Mouse (Mus musculus) limb, embryonic 11.5 days (tissue): ENCODE data around the gene Olfr480. TPM values are rescaled to one million over a fixed set of nuclear protein-coding genes. Genes with fewer than 3 reads are reported as not detected.

Experiments used
- ATAC-seq: fragments of 200-750 bp; cut with Nextera tagmentation; 2 replicates; pipeline ENCODE4 v1.8.0; 2017; ENCODE audit warnings: low read depth; ENCODE audit not compliant: insufficient number of reproducible peaks, low FRiP score, low TSS enrichment
- DNase-seq: peaks from one replicate; pipeline ENCODE4 v3.0.0-alpha.2; 2015; ENCODE audit warnings: low spot score
- H3K27ac ChIP-seq: fragments of 300-500 bp; sonication (generic); replicated peaks from 2 replicates; pipeline ENCODE4 v1.5.1; 2014; ENCODE audit warnings: low read depth, mild to moderate bottlenecking, low read length
- H3K27me3 ChIP-seq: fragments of 300-500 bp; sonication (generic); 2 replicates; pipeline ENCODE4 v1.6.1; 2014; ENCODE audit warnings: mild to moderate bottlenecking, low read length, mixed read lengths; ENCODE audit not compliant: control insufficient read depth, insufficient read depth
- H3K36me3 ChIP-seq: fragments of 300-500 bp; sonication (generic); 2 replicates; pipeline ENCODE4 v1.6.1; 2014; ENCODE audit warnings: mild to moderate bottlenecking, low read length, moderate library complexity, mixed read lengths; ENCODE audit not compliant: control insufficient read depth, insufficient read depth
- H3K4me1 ChIP-seq: fragments of 300-500 bp; sonication (generic); 2 replicates; pipeline ENCODE4 v1.6.1; 2014; ENCODE audit warnings: low read length, mixed read lengths; ENCODE audit not compliant: control insufficient read depth, insufficient read depth
- H3K4me2 ChIP-seq: fragments of 300-500 bp; sonication (generic); 2 replicates; pipeline ENCODE4 v1.6.1; 2014; ENCODE audit warnings: low read depth, mild to moderate bottlenecking, moderate library complexity; ENCODE audit not compliant: severe bottlenecking
- H3K4me3 ChIP-seq: fragments of 300-500 bp; sonication (generic); 2 replicates; pipeline ENCODE4 v1.5.1; 2014; ENCODE audit warnings: low read depth, low read length
- H3K9ac ChIP-seq: fragments of 300-500 bp; sonication (generic); 2 replicates; pipeline ENCODE4 v1.6.1; 2014; ENCODE audit warnings: mild to moderate bottlenecking, low read length
- H3K9me3 ChIP-seq: fragments of 300-500 bp; sonication (generic); 2 replicates; pipeline ENCODE4 v1.6.1; 2016; ENCODE audit warnings: low read length; ENCODE audit not compliant: control insufficient read depth
- WGBS: fragments of 180-500 bp; shearing (Covaris S2); extraction: QIAGEN DNeasy Blood & Tissue Kit; methylation state at CpG from one replicate; pipeline ENCODE4 v1.1.7; 2014; 5-methylcytosine and 5-hydroxymethylcytosine counted together
- polyA plus RNA-seq: library from polyadenylated mRNA; unstranded; fragments of >200 nt; fragmentation: Nextera tagmentation; extraction: Ambion mirVana; gene quantifications from 2 replicates; pipeline ENCODE4 v1.2.1, GENCODE M21; 2014

Olfr480 gene
- polyA plus RNA-seq, result not detected in 2 replicates

- ATAC-seq, result no peak
- no peak within 1 kb of the TSS for H3K9ac ChIP-seq
- H3K36me3 ChIP-seq, result no peaks in the 10 kb centered on the region
- H3K4me2 ChIP-seq, result no peak within 1 kb of the TSS
- 90% methylated on average over 1 of the region's 1 CpGs for WGBS
- H3K4me3 ChIP-seq, result no peak within 1 kb of the TSS
- no peaks in the 10 kb centered on the region for H3K27me3 ChIP-seq
- H3K27ac ChIP-seq, result no peak within 1 kb of the TSS
- H3K4me1 ChIP-seq, result no peaks in the 10 kb centered on the region
- no peaks in the 10 kb centered on the region for H3K9me3 ChIP-seq
- DNase-seq, result no peak
Measured at GRCm38 (mm10) chr7:108067246-108067645, at the start of gene Olfr480. Gene Olfr480, minus strand, starts transcription at chr7:108067346.

DNA sequence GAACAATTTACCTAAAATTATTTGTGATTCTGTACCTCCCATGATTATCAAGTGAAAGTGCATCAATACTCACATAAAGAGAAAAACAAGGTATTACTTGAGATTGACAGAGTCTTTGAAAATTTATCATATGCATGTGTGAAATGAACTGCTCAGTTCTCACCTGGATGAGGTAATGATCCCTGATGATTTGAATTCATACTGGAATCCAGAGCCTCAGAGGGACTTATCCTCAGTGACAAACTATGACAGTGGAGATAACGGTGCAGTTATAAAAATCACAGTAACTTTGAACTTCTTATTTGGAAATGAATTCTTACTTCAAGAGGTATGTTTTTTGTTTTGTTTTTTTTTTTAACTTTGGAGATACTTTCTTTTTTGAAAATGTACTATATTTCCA is 33.4 kb upstream of the Olfr480 start, which contains the start of gene Olfr483:
Gene Olfr483 (plus strand): TSS at position 301 of the 400 bp plus-strand sequence.
- Histone ChIP-seq H3K9me3 (no peaks in the 10 kb centered on the region), H3K9ac (no peak within 1 kb of the TSS), H3K27me3 (no peaks in the 10 kb centered on the region), H3K4me2 (no peak within 1 kb of the TSS), H3K27ac (no peak within 1 kb of the TSS), H3K4me3 (no peak within 1 kb of the TSS), H3K36me3 (no peaks in the 10 kb centered on the region), H3K4me1 (no peaks in the 10 kb centered on the region)
- 92% methylated on average over 1 of the region's 1 CpGs for WGBS
- DNase-seq, result no peak
- ATAC-seq, result no peak

DNA sequence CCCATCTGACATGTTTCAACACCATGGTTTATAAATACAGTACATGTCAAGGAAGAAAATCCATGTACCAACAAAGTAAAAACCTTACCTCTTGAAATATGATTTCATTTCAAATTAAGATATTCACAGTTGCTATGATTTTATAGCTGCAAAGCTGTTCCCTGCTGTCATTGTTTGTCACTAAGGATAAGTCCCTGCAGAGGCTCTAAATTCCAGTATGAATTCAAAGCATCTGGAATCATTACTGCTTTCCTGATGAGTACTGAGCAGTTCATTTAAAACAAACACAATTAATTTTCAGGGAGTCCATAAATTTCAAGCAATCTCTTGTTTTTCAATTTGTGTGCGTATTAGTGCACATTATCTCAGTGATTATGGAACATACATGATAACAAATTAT is 30.3 kb upstream of the Olfr480 start, which contains the start of gene Olfr482:
Gene Olfr482 (minus strand): TSS at position 101 of the 400 bp plus-strand sequence.
- Histone ChIP-seq H3K27ac (no peak within 1 kb of the TSS), H3K36me3 (no peaks in the 10 kb centered on the region), H3K9me3 (no peaks in the 10 kb centered on the region), H3K27me3 (no peaks in the 10 kb centered on the region), H3K4me3 (no peak within 1 kb of the TSS), H3K9ac (no peak within 1 kb of the TSS), H3K4me1 (no peaks in the 10 kb centered on the region), H3K4me2 (no peak within 1 kb of the TSS)
- DNase-seq (no peak), ATAC-seq (no peak)
- 89% methylated on average over 1 of the region's 1 CpGs for WGBS

GRCm38 (mm10) chr7:108079555-108079954 is 12.4 kb upstream of the Olfr480 start, which contains the start of gene Olfr481:
Gene Olfr481, plus strand, starts transcription at chr7:108079855.
- Histone ChIP-seq H3K9me3 (no peaks in the 10 kb centered on the region), H3K9ac (no peak within 1 kb of the TSS), H3K36me3 (no peaks in the 10 kb centered on the region), H3K4me2 (no peak within 1 kb of the TSS), H3K27ac (no peak within 1 kb of the TSS), H3K4me3 (no peak within 1 kb of the TSS), H3K27me3 (no peaks in the 10 kb centered on the region), H3K4me1 (no peaks in the 10 kb centered on the region)
- ATAC-seq (no peak), DNase-seq (no peak)

- no peak within 1 kb of the TSS for H3K4me3 ChIP-seq
- no peaks in the 10 kb centered on the region for H3K36me3 ChIP-seq
- H3K27me3 ChIP-seq, result no peaks in the 10 kb centered on the region
- 91% methylated on average over 2 of the region's 2 CpGs for WGBS
- no peak within 1 kb of the TSS for H3K27ac ChIP-seq
- H3K4me2 ChIP-seq, result no peak within 1 kb of the TSS
- DNase-seq (no peak), ATAC-seq (no peak)
- no peaks in the 10 kb centered on the region for H3K4me1 ChIP-seq
- no peak within 1 kb of the TSS for H3K9ac ChIP-seq
- no peaks in the 10 kb centered on the region for H3K9me3 ChIP-seq
Measured at GRCm38 (mm10) chr7:108050393-108050792, 16.8 kb downstream of the Olfr480 start, which contains the start of gene Olfr479. Gene Olfr479, plus strand, starts transcription at chr7:108050693.

DNA sequence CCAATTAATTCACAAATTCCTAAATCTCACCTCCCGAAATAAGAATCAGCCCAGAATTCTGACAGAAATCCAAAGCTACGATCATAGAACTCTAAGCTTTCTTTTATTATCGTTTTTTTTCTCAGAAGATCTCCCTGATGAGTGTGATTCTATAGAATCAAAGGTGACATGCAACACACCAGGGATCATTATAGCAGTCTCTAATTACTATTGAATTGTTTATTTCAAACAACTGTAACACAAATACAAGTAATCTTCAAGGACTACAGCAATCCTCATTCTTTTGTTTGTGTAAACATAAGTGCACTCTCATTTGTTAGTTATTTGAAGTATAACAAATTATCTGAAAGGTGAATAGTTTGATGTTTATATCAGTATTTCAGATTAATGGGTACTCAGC is 33.3 kb downstream of the Olfr480 start, which contains the start of gene Olfr478:
Gene Olfr478 (minus strand): TSS at position 101 of the 400 bp plus-strand sequence.
- DNase-seq, result no peak

More for the DNA sequence above, 33.3 kb downstream of the Olfr480 start, which contains the start of gene Olfr478:
- no peak within 1 kb of the TSS for H3K4me3 ChIP-seq
- H3K27ac ChIP-seq, result no peak within 1 kb of the TSS
- H3K27me3 ChIP-seq, result no peaks in the 10 kb centered on the region
- no peak for ATAC-seq
- H3K4me2 ChIP-seq, result no peak within 1 kb of the TSS
- no peaks in the 10 kb centered on the region for H3K9me3 ChIP-seq
- no peaks in the 10 kb centered on the region for H3K4me1 ChIP-seq
- 85% methylated on average over 3 of the region's 3 CpGs for WGBS
- no peaks in the 10 kb centered on the region for H3K36me3 ChIP-seq
- H3K9ac ChIP-seq, result no peak within 1 kb of the TSS

Other genes starting within 250 kb of the Olfr480 start
- gene Olfr469, start 241.8 kb downstream of the Olfr480 start, polyA plus RNA-seq, result not detected in 2 replicates
- not detected in 2 replicates for gene Olfr470, start 219.9 kb downstream of the Olfr480 start, polyA plus RNA-seq
- not detected in 2 replicates for gene Olfr472, start 169.4 kb downstream of the Olfr480 start, polyA plus RNA-seq
- gene Olfr473, start 136.9 kb downstream of the Olfr480 start, polyA plus RNA-seq, result not detected in 2 replicates
- not detected in 2 replicates for gene Olfr474, start 112.7 kb downstream of the Olfr480 start, polyA plus RNA-seq
- gene Olfr476, start 102.5 kb downstream of the Olfr480 start, polyA plus RNA-seq, result not detected in 2 replicates
- not detected in 2 replicates for gene Olfr477, start 80.7 kb downstream of the Olfr480 start, polyA plus RNA-seq
- not detected in 2 replicates for gene Olfr478, start 33.4 kb downstream of the Olfr480 start, polyA plus RNA-seq
- gene Olfr479, start 16.7 kb downstream of the Olfr480 start, polyA plus RNA-seq, result not detected in 2 replicates
- gene Olfr481, start 12.5 kb upstream of the Olfr480 start, polyA plus RNA-seq, result not detected in 2 replicates
- 0.07 TPM in 1 of 2 replicates, not detected in the other for gene Olfr482, start 30.2 kb upstream of the Olfr480 start, polyA plus RNA-seq
- not detected in 2 replicates for gene Olfr483, start 33.5 kb upstream of the Olfr480 start, polyA plus RNA-seq
- not detected in 2 replicates for gene Olfr484, start 60.1 kb upstream of the Olfr480 start, polyA plus RNA-seq
- gene Olfr485, start 92.5 kb upstream of the Olfr480 start, polyA plus RNA-seq, result not detected in 2 replicates
- not detected in 2 replicates for gene Olfr486, start 105.4 kb upstream of the Olfr480 start, polyA plus RNA-seq
- not detected in 2 replicates for gene Olfr487, start 147.3 kb upstream of the Olfr480 start, polyA plus RNA-seq
- not detected in 2 replicates for gene Olfr488, start 191.0 kb upstream of the Olfr480 start, polyA plus RNA-seq
- not detected in 2 replicates for gene Olfr490, start 221.6 kb upstream of the Olfr480 start, polyA plus RNA-seq
- gene Olfr491, start 246.1 kb upstream of the Olfr480 start, polyA plus RNA-seq, result not detected in 2 replicates